Mouse (Mus musculus) heart, embryonic 11.5 days (tissue): Measurements from ENCODE around the gene Tmem119. TPM values are rescaled to one million over a fixed set of nuclear protein-coding genes. Genes with fewer than 3 reads are reported as not detected.
"Not testable (repeated sequence)": the region's sequence is repeated elsewhere in the genome, so short reads cannot be mapped to it uniquely, and the experiment has no call there.

Experiments
- ATAC-seq: fragments of 200-750 bp; cut with Nextera tagmentation; replicated peaks from 2 replicates; pipeline ENCODE4 v1.8.0; 2017; ENCODE audit warnings: moderate library complexity; ENCODE audit not compliant: insufficient number of reproducible peaks, low FRiP score, low TSS enrichment
- H3K27ac ChIP-seq: fragments of 300-500 bp; sonication (generic); 2 replicates; pipeline ENCODE4 v1.5.1; 2014; ENCODE audit warnings: mild to moderate bottlenecking, low read depth, low read length
- H3K27me3 ChIP-seq: fragments of 300-500 bp; sonication (generic); 2 replicates; pipeline ENCODE4 v1.6.1; 2014; ENCODE audit warnings: mild to moderate bottlenecking, low read length, mixed read lengths; ENCODE audit not compliant: control insufficient read depth, insufficient read depth
- H3K36me3 ChIP-seq: fragments of 300-500 bp; sonication (generic); 2 replicates; pipeline ENCODE4 v1.6.1; 2014; ENCODE audit warnings: mild to moderate bottlenecking, low read length, moderate library complexity, mixed read lengths; ENCODE audit not compliant: control insufficient read depth, insufficient read depth
- H3K4me1 ChIP-seq: fragments of 300-500 bp; sonication (generic); 2 replicates; pipeline ENCODE4 v1.6.1; 2014; ENCODE audit warnings: low read length; ENCODE audit not compliant: control insufficient read depth, insufficient read depth
- H3K4me2 ChIP-seq: fragments of 300-500 bp; sonication (generic); 2 replicates; pipeline ENCODE4 v1.6.1; 2014; ENCODE audit warnings: mild to moderate bottlenecking, moderate library complexity
- H3K4me3 ChIP-seq: fragments of 300-500 bp; sonication (generic); 2 replicates; pipeline ENCODE4 v1.5.1; 2014; ENCODE audit warnings: low read depth, low read length
- H3K9ac ChIP-seq: fragments of 300-500 bp; sonication (generic); 2 replicates; pipeline ENCODE4 v1.6.1; 2014; ENCODE audit warnings: mild to moderate bottlenecking, low read depth, low read length, moderate library complexity
- H3K9me3 ChIP-seq: fragments of 300-500 bp; sonication (generic); replicated peaks from 2 replicates; pipeline ENCODE4 v1.6.1; 2016; ENCODE audit warnings: low read length; ENCODE audit not compliant: control insufficient read depth
- WGBS: fragments of 180-500 bp; shearing (Covaris S2); extraction: QIAGEN DNeasy Blood & Tissue Kit; methylation state at CpG from one replicate; pipeline ENCODE4 v1.1.7; 2014; ENCODE audit not compliant: insufficient replicate concordance; 5-methylcytosine and 5-hydroxymethylcytosine counted together
- polyA plus RNA-seq: library from polyadenylated mRNA; unstranded; fragments of >200 nt; fragmentation: Nextera tagmentation; extraction: Ambion mirVana; gene quantifications from 2 replicates; pipeline ENCODE4 v1.2.1, GENCODE M21; 2014

The Tmem119 gene
- polyA plus RNA-seq, 1 experiment from 2014 or later, result 11.7 TPM

- H3K27ac ChIP-seq, result no peak overlapping the region
- no peaks in the 10 kb centered on the region for H3K36me3 ChIP-seq
- peaks cover 3% of the 10 kb centered on the region; the same call in 1 of the 2 replicates for H3K27me3 ChIP-seq
- H3K4me3 ChIP-seq, result no peak overlapping the region
- no peaks in the 10 kb centered on the region for H3K9me3 ChIP-seq
- H3K4me1 ChIP-seq, result no peaks in the 10 kb centered on the region
- no peak overlapping the region for H3K4me2 ChIP-seq
- 48% methylated on average over 11 of the region's 11 CpGs for WGBS
- ATAC-seq, result 0 out of 2 replicates have a peak, but pooled peaks have one; percentile 14
- H3K9ac ChIP-seq, result no peak overlapping the region
Measured at GRCm38 (mm10) chr5:113815041-113815389, 14.7 kb upstream of the Tmem119 start.

GRCm38 (mm10) chr5:113814111-113815040 lies 14.1 kb upstream of the Tmem119 start:
- H3K9ac ChIP-seq, result no peak overlapping the region
- H3K4me1 ChIP-seq, result no peaks in the 10 kb centered on the region
- no peak overlapping the region for H3K4me3 ChIP-seq
- H3K27me3 ChIP-seq, result peaks cover 3% of the 10 kb centered on the region; the same call in 1 of the 2 replicates
- H3K4me2 ChIP-seq, result no peak overlapping the region
- ATAC-seq, result 0 out of 2 replicates have a peak, but pooled peaks have one; percentile 35
- WGBS, result 27% methylated on average over 27 of the region's 27 CpGs
- H3K27ac ChIP-seq, result no peak overlapping the region
- no peaks in the 10 kb centered on the region for H3K9me3 ChIP-seq
- no peaks in the 10 kb centered on the region for H3K36me3 ChIP-seq

GRCm38 (mm10) chr5:113813608-113814007 lies 13.3 kb upstream of the Tmem119 start:
- WGBS, result 18% methylated on average over 9 of the region's 9 CpGs
- ATAC-seq, result no peak
- no peak overlapping the region for H3K27ac ChIP-seq
- no peak overlapping the region for H3K9ac ChIP-seq
- no peak overlapping the region for H3K4me3 ChIP-seq
- peaks cover 3% of the 10 kb centered on the region; the same call in 1 of the 2 replicates for H3K27me3 ChIP-seq
- H3K4me1 ChIP-seq, result no peaks in the 10 kb centered on the region
- no peaks in the 10 kb centered on the region for H3K36me3 ChIP-seq
- no peak overlapping the region for H3K4me2 ChIP-seq
- no peaks in the 10 kb centered on the region for H3K9me3 ChIP-seq

DNA sequence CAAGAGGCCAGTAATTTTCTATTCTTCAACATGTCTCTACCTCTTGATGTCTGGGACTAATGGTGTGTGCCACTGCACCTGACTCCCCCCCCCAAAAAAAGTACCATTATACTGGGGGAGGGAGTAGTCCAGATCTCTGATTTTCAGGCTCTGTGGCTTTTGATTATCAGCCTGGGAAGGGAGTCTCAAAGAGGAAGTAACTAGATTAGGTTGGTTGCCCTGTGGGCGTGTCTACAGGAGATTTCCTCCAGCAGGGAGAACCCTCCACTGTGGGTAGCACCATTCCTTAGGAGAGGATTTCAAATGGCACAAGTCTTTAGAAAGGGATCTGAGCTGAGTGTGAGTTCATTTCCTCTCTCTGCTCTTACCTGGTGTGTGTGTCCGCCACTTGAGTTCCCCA lies 12.3 kb upstream of the Tmem119 start:
- ATAC-seq, result no peak
- H3K9me3 ChIP-seq, result no peaks in the 10 kb centered on the region
- peaks cover 5% of the 10 kb centered on the region for H3K27me3 ChIP-seq
- no peak overlapping the region for H3K9ac ChIP-seq
- no peak overlapping the region for H3K27ac ChIP-seq
- no peak overlapping the region for H3K4me2 ChIP-seq
- peaks cover 5% of the 10 kb centered on the region; the same call in 1 of the 2 replicates for H3K4me1 ChIP-seq
- H3K36me3 ChIP-seq, result no peaks in the 10 kb centered on the region
- 83% methylated on average over 2 of the region's 2 CpGs for WGBS
- H3K4me3 ChIP-seq, result no peak overlapping the region

DNA sequence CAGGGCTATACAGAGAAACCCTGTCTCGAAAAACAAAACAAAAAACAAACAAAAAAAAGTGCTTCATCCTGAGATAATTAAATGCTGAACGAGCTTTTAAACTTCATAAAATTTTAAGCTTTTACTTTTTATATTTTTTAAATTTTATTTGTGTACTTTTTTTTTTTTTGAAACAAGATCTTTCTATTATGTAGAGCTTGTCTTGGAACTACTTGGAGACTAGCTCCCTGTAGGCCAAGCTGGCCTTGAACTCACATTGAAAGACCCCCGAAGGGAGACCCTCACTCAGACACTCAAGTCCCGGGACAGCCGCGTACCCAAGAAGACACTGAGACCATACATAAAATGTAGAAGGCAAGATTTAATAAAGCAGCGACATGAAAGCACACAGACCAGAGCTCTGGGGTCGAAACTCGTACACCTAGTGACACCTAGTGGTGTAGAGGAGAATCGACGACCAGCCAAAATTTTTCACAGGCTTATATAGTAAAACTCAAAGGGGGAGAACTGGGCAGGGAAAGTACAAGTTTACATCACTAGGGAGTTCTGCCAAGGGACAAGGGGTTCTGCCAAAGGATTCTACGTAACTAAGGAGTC lies 11.6 kb upstream of the Tmem119 start:
- not testable (repeated sequence) for H3K4me1 ChIP-seq, H3K9ac ChIP-seq, H3K27ac ChIP-seq, H3K4me2 ChIP-seq, H3K4me3 ChIP-seq, H3K27me3 ChIP-seq, H3K9me3 ChIP-seq, H3K36me3 ChIP-seq, ATAC-seq
- 19% methylated on average over 11 of the region's 12 CpGs for WGBS

GRCm38 (mm10) chr5:113810111-113810510 lies 9.8 kb upstream of the Tmem119 start:
- Histone ChIP-seq H3K9me3 (no peaks in the 10 kb centered on the region), H3K27ac (no peak overlapping the region), H3K9ac (no peak overlapping the region), H3K4me1 (peaks cover 5% of the 10 kb centered on the region; the same call in 1 of the 2 replicates), H3K4me2 (no peak overlapping the region), H3K27me3 (peaks cover 5% of the 10 kb centered on the region), H3K36me3 (no peaks in the 10 kb centered on the region), H3K4me3 (no peak overlapping the region)
- 86% methylated on average over 4 of the region's 4 CpGs for WGBS
- ATAC-seq, result no peak

- Histone ChIP-seq H3K4me3 (no peak overlapping the region), H3K27ac (no peak overlapping the region), H3K4me1 (peaks cover 5% of the 10 kb centered on the region; the same call in 1 of the 2 replicates), H3K9me3 (no peaks in the 10 kb centered on the region), H3K36me3 (no peaks in the 10 kb centered on the region), H3K4me2 (no peak overlapping the region), H3K27me3 (peaks cover 5% of the 10 kb centered on the region), H3K9ac (0 out of 2 replicates have a peak overlapping the region, but pooled peaks have one; percentile 10)
- WGBS, result 40% methylated on average over 2 of the region's 2 CpGs
- no peak; the same call in 1 of the 2 replicates for ATAC-seq
Measured at GRCm38 (mm10) chr5:113808177-113808576, 7.9 kb upstream of the Tmem119 start.

DNA sequence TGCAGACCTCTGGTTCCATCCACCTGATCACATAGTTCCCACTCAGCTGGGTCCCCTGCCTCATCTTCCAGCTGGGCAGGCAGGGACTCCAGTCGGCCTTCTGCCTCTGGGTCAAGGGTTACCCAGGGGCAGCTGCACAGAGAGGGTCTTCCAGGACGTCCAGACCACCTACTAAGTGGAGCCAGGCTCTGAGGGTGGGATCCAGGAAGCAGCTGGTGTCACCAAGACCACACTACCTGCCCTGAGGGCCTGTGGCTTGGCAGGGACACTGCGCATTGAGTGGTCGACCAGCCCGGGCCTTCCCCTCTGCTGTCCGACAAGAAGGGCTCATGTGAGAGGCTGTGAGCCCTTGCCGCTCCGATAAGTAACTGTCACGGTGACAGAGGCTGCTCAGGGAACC lies 7.4 kb upstream of the Tmem119 start:
- WGBS, result 34% methylated on average over 9 of the region's 9 CpGs

More for the DNA sequence above, 7.4 kb upstream of the Tmem119 start:
- no peaks in the 10 kb centered on the region for H3K9me3 ChIP-seq
- no peak overlapping the region for H3K4me3 ChIP-seq
- no peak overlapping the region; the same call in 1 of the 2 replicates for H3K27ac ChIP-seq
- no peak for ATAC-seq
- peaks cover 5% of the 10 kb centered on the region; the same call in 1 of the 2 replicates for H3K4me1 ChIP-seq
- H3K9ac ChIP-seq, result no peak overlapping the region
- H3K27me3 ChIP-seq, result peaks cover 2% of the 10 kb centered on the region
- H3K36me3 ChIP-seq, result no peaks in the 10 kb centered on the region
- no peak overlapping the region for H3K4me2 ChIP-seq
